Mouse (Mus musculus): ENCODE results near the gene Hlcs. TPM values are rescaled to one million over a fixed set of nuclear protein-coding genes. Genes with fewer than 3 reads are reported as not detected.

Gene Hlcs
- polyA plus RNA-seq, 1 experiment from 2014 or later: 2.8 TPM

GRCm38 (mm10) chr16:94155041-94155653 lies 158.2 kb downstream of the Hlcs start:
- no peaks in the 10 kb centered on the region for H3K4me1 ChIP-seq (replicated peaks; ENCODE audit: control insufficient read depth, insufficient read depth, low read length)
- H3K36me3 ChIP-seq (ENCODE audit: control insufficient read depth, insufficient read depth): no peaks in the 10 kb centered on the region
- no peak overlapping the region for H3K4me2 ChIP-seq (replicated peaks; ENCODE audit: low read depth)
- ATAC-seq: no peak
- H3K27ac ChIP-seq (ENCODE audit: low read depth, low read length): no peak overlapping the region
- WGBS: 59% methylated on average over 14 of the region's 14 CpGs
- no peak overlapping the region for H3K4me3 ChIP-seq (ENCODE audit: low read depth, low read length)
- H3K9me3 ChIP-seq (ENCODE audit: control insufficient read depth): no peaks in the 10 kb centered on the region
- no peak overlapping the region for H3K9ac ChIP-seq (ENCODE audit: low read depth, low read length)
- H3K27me3 ChIP-seq (replicated peaks; ENCODE audit: control insufficient read depth, insufficient read depth, low read length): no peaks in the 10 kb centered on the region
- TF ChIP-seq CTCF (IDR thresholded peaks at IDR 0.05; ENCODE audit: low read depth): no peak

- Histone ChIP-seq H3K27ac (ENCODE audit: low read depth, low read length) (peak overlapping the region; percentile 79), H3K4me2 (replicated peaks; ENCODE audit: low read depth) (no peak overlapping the region), H3K9me3 (ENCODE audit: control insufficient read depth) (no peaks in the 10 kb centered on the region), H3K36me3 (ENCODE audit: control insufficient read depth, insufficient read depth) (no peaks in the 10 kb centered on the region), H3K27me3 (replicated peaks; ENCODE audit: control insufficient read depth, insufficient read depth, low read length) (no peaks in the 10 kb centered on the region), H3K4me3 (ENCODE audit: low read depth, low read length) (no peak overlapping the region), H3K9ac (ENCODE audit: low read depth, low read length) (no peak overlapping the region), H3K4me1 (replicated peaks; ENCODE audit: control insufficient read depth, insufficient read depth, low read length) (no peaks in the 10 kb centered on the region)
- 40% methylated on average over 15 of the region's 15 CpGs for WGBS
- TF ChIP-seq CTCF (IDR thresholded peaks at IDR 0.05; ENCODE audit: low read depth): no peak
- ATAC-seq: peak; percentile 95
These were observed 163.0 kb downstream of the Hlcs start for GRCm38 (mm10) chr16:94150125-94151103.

GRCm38 (mm10) chr16:94148139-94148538 lies 165.2 kb downstream of the Hlcs start:
- no peak for ATAC-seq
- WGBS: 53% methylated on average over 11 of the region's 11 CpGs
- H3K9me3 ChIP-seq (ENCODE audit: control insufficient read depth): no peaks in the 10 kb centered on the region
- H3K27ac ChIP-seq (ENCODE audit: low read depth, low read length): no peak overlapping the region
- H3K4me3 ChIP-seq (ENCODE audit: low read depth, low read length): no peak overlapping the region
- no peaks in the 10 kb centered on the region for H3K4me1 ChIP-seq (replicated peaks; ENCODE audit: control insufficient read depth, insufficient read depth, low read length)
- H3K36me3 ChIP-seq (ENCODE audit: control insufficient read depth, insufficient read depth): no peaks in the 10 kb centered on the region
- no peak overlapping the region for H3K9ac ChIP-seq (ENCODE audit: low read depth, low read length)
- no peak for TF ChIP-seq CTCF (IDR thresholded peaks at IDR 0.05; ENCODE audit: low read depth)
- H3K27me3 ChIP-seq (replicated peaks; ENCODE audit: control insufficient read depth, insufficient read depth, low read length): no peaks in the 10 kb centered on the region
- H3K4me2 ChIP-seq (replicated peaks; ENCODE audit: low read depth): no peak overlapping the region

DNA sequence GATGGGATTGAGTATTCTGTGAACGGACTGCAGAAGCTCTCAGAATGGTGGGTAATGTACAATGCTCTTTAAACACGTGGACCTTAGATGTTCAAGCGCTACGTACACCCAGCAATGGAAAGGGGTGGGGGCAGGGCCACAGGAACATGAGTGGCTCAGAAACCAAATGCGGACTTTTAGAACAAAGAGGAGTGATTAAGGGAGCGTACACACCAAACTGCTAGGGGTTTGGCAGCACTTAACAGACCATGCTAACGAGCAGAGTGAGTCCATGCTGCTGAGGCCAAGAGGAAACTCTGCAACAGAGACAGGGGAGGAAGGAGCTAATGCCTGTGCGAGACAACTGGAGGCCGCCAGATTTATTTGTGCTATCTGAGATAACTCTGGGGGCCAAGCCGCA lies 170.0 kb downstream of the Hlcs start:
- Histone ChIP-seq H3K27ac (ENCODE audit: low read depth, low read length) (no peak overlapping the region), H3K9me3 (ENCODE audit: control insufficient read depth) (no peaks in the 10 kb centered on the region), H3K27me3 (replicated peaks; ENCODE audit: control insufficient read depth, insufficient read depth, low read length) (no peaks in the 10 kb centered on the region), H3K4me1 (replicated peaks; ENCODE audit: control insufficient read depth, insufficient read depth, low read length) (no peaks in the 10 kb centered on the region), H3K4me3 (ENCODE audit: low read depth, low read length) (no peak overlapping the region), H3K36me3 (ENCODE audit: control insufficient read depth, insufficient read depth) (0 out of 2 replicates have a peak, but pooled peaks cover 3% of the 10 kb centered on the region), H3K9ac (ENCODE audit: low read depth, low read length) (no peak overlapping the region), H3K4me2 (replicated peaks; ENCODE audit: low read depth) (peak overlapping the region; percentile 1; the same call in 1 of the 2 replicates)
- TF ChIP-seq CTCF (IDR thresholded peaks at IDR 0.05; ENCODE audit: low read depth): no peak
- 17% methylated on average over 10 of the region's 10 CpGs for WGBS
- no peak for ATAC-seq

DNA sequence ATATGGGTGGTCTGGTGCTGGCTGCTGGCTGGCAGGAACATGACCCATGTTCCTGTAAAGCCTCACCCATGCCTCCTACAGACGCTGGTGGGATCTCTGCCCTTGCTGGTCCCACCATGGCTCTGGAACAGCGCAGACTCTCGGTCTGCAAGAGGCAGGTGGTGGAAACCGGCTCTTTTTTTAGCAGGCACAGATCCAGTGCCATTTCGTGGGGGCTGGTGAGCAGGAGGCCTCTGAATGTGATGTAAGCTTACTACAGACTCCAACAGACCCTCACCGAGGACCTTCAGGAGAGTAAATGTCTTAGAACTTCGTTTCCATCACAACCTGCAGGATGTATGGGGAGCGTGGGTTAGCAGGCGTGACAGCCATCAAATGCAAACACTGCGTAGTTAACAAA lies 172.6 kb downstream of the Hlcs start:
- 69% methylated on average over 10 of the region's 10 CpGs for WGBS
- no peaks in the 10 kb centered on the region for H3K4me1 ChIP-seq (replicated peaks; ENCODE audit: control insufficient read depth, insufficient read depth, low read length)
- no peak overlapping the region for H3K4me2 ChIP-seq (replicated peaks; ENCODE audit: low read depth)
- peaks cover 5% of the 10 kb centered on the region; the same call in 1 of the 2 replicates for H3K36me3 ChIP-seq (ENCODE audit: control insufficient read depth, insufficient read depth)
- no peaks in the 10 kb centered on the region for H3K27me3 ChIP-seq (replicated peaks; ENCODE audit: control insufficient read depth, insufficient read depth, low read length)
- ATAC-seq: no peak
- H3K9me3 ChIP-seq (ENCODE audit: control insufficient read depth): no peaks in the 10 kb centered on the region
- H3K27ac ChIP-seq (ENCODE audit: low read depth, low read length): no peak overlapping the region
- no peak overlapping the region for H3K9ac ChIP-seq (ENCODE audit: low read depth, low read length)
- TF ChIP-seq CTCF (IDR thresholded peaks at IDR 0.05; ENCODE audit: low read depth): no peak
- no peak overlapping the region for H3K4me3 ChIP-seq (ENCODE audit: low read depth, low read length)

- H3K9ac ChIP-seq (ENCODE audit: low read depth, low read length): no peak overlapping the region
- H3K36me3 ChIP-seq (ENCODE audit: control insufficient read depth, insufficient read depth): peaks cover 9% of the 10 kb centered on the region; the same call in 1 of the 2 replicates
- H3K4me1 ChIP-seq (replicated peaks; ENCODE audit: control insufficient read depth, insufficient read depth, low read length): no peaks in the 10 kb centered on the region
- H3K4me2 ChIP-seq (replicated peaks; ENCODE audit: low read depth): no peak overlapping the region
- H3K4me3 ChIP-seq (ENCODE audit: low read depth, low read length): no peak overlapping the region
- WGBS: 81% methylated on average over 10 of the region's 10 CpGs
- no peak for ATAC-seq
- H3K27ac ChIP-seq (ENCODE audit: low read depth, low read length): no peak overlapping the region
- H3K9me3 ChIP-seq (ENCODE audit: control insufficient read depth): no peaks in the 10 kb centered on the region
- H3K27me3 ChIP-seq (replicated peaks; ENCODE audit: control insufficient read depth, insufficient read depth, low read length): no peaks in the 10 kb centered on the region
- TF ChIP-seq CTCF (IDR thresholded peaks at IDR 0.05; ENCODE audit: low read depth): no peak
These were observed 179.2 kb downstream of the Hlcs start for GRCm38 (mm10) chr16:94134218-94134617.

Measured in intestine, postnatal 0 days (tissue).